Mouse (Mus musculus) midbrain, embryonic 13.5 days (tissue): ENCODE data around the gene Gm3952. TPM values are rescaled to one million over a fixed set of nuclear protein-coding genes. Genes with fewer than 3 reads are reported as not detected.
A peak's percentile ranks its signal among the peaks of the same experiment; 100 is the strongest.

Experiments used
- ATAC-seq: fragments of 200-750 bp; cut with Nextera tagmentation; 2 replicates; pipeline ENCODE4 v1.8.0; 2017; ENCODE audit warnings: mild to moderate bottlenecking, moderate TSS enrichment, moderate library complexity
- H3K27ac ChIP-seq: fragments of 300-500 bp; sonication (generic); 2 replicates; pipeline ENCODE4 v1.5.1; 2015; ENCODE audit warnings: inconsistent platforms, mild to moderate bottlenecking, moderate library complexity
- H3K27me3 ChIP-seq: fragments of 300-500 bp; sonication (generic); 2 replicates; pipeline ENCODE4 v1.6.1; 2015; ENCODE audit warnings: mild to moderate bottlenecking, inconsistent platforms
- H3K36me3 ChIP-seq: fragments of 300-500 bp; sonication (generic); 2 replicates; pipeline ENCODE4 v1.6.1; 2015; ENCODE audit warnings: mild to moderate bottlenecking, inconsistent platforms
- H3K4me1 ChIP-seq: fragments of 300-500 bp; sonication (generic); replicated peaks from 2 replicates; pipeline ENCODE4 v1.6.1; 2015; ENCODE audit warnings: inconsistent platforms
- H3K4me2 ChIP-seq: fragments of 300-500 bp; sonication (generic); replicated peaks from 2 replicates; pipeline ENCODE4 v1.6.1; 2015; ENCODE audit warnings: moderate library complexity, mild to moderate bottlenecking, inconsistent platforms
- H3K4me3 ChIP-seq: fragments of 300-500 bp; sonication (generic); replicated peaks from 2 replicates; pipeline ENCODE4 v1.5.1; 2015; ENCODE audit warnings: mild to moderate bottlenecking, inconsistent platforms
- H3K9ac ChIP-seq: fragments of 300-500 bp; sonication (generic); replicated peaks from 2 replicates; pipeline ENCODE4 v1.6.1; 2015; ENCODE audit warnings: mild to moderate bottlenecking, inconsistent platforms
- H3K9me3 ChIP-seq: fragments of 300-500 bp; sonication (generic); 2 replicates; pipeline ENCODE4 v1.6.1; 2016; ENCODE audit warnings: mild to moderate bottlenecking, inconsistent platforms
- WGBS: fragments of 180-500 bp; shearing (Covaris S2); methylation state at CpG from one replicate; pipeline ENCODE4 v1.1.7; 2015; 5-methylcytosine and 5-hydroxymethylcytosine counted together
- polyA plus RNA-seq: library from polyadenylated mRNA; unstranded; fragments of >200 nt; fragmentation: Nextera tagmentation; extraction: Ambion mirVana; gene quantifications from 2 replicates; pipeline ENCODE4 v1.2.1, GENCODE M21; 2015

Gene Gm3952
- polyA plus RNA-seq, result not detected in 2 replicates

DNA sequence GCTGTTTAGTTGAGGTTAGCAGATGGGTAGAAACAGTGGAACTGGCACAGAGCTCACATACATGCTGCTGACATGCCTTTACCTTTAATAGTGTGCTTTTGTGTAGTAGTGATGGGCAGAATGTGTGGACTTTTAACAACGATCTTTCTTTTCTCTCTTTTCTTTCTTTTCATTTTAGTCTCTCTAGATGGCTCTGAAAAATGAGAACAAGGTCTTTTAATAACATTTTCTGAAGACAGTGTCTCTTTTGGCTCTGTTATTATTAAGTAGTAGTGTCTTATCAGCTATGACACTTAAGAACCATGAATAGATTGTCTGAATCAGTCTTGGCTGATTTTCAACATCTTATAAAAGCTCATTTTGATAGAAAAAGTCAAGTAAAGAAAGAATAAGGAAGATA is at the start of gene Gm3952:
Gene Gm3952, minus strand, starts transcription at position 101 of the 400 bp plus-strand sequence.
- no peak for ATAC-seq
- H3K27me3 ChIP-seq, result no peaks in the 10 kb centered on the region
- WGBS, result 77% methylated on average over 1 of the region's 1 CpGs
- no peak within 1 kb of the TSS for H3K4me3 ChIP-seq
- H3K4me1 ChIP-seq, result no peaks in the 10 kb centered on the region
- no peak within 1 kb of the TSS for H3K27ac ChIP-seq
- no peaks in the 10 kb centered on the region for H3K36me3 ChIP-seq
- H3K4me2 ChIP-seq, result no peak within 1 kb of the TSS
- H3K9ac ChIP-seq, result no peak within 1 kb of the TSS
- no peaks in the 10 kb centered on the region for H3K9me3 ChIP-seq

DNA sequence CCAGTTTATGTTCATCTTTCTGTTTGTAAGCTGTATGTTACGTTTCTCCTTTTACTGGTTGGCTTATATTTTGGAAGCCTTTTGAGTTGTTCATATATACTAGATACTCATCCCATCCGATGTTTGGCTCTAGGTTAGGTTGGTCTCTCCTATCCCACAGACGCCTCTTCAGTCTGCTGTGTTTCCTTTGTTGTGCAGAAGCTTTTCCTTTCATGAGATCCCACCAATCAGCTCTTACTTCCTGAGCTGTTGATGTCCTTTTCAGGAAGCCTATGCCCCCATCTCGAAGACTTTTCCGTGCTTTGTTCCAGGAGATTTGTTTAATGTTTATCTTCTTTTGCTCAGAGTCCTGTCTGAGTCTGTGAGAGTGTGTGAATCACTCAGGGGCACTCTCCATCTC is 45.3 kb upstream of the Gm3952 start:
- no peaks in the 10 kb centered on the region for H3K27me3 ChIP-seq
- H3K9me3 ChIP-seq, result no peaks in the 10 kb centered on the region
- H3K4me3 ChIP-seq, result no peak overlapping the region
- H3K4me2 ChIP-seq, result no peak overlapping the region
- ATAC-seq, result no peak
- H3K9ac ChIP-seq, result no peak overlapping the region
- H3K4me1 ChIP-seq, result no peaks in the 10 kb centered on the region
- no peaks in the 10 kb centered on the region for H3K36me3 ChIP-seq
- WGBS, result 58% methylated on average over 5 of the region's 5 CpGs
- H3K27ac ChIP-seq, result no peak overlapping the region

DNA sequence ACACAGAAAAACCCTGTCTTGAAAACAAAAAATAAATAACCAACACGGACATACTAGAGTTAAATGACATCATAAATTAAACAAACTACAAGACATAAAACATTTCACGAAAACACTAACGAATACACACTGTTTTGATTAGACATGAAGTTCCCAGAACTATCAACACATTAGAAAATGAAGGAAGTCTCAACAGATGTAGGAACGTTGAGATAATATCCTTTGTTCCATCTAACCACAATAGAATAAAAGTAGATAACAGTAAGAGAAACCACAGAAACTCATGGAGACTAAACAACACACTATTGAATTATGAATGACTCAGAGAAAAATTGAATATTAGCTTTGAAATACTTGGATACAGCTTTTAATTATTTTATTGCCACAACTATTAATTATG is 14.0 kb upstream of the Gm3952 start:
- H3K36me3 ChIP-seq, result no peaks in the 10 kb centered on the region
- no peak overlapping the region for H3K4me3 ChIP-seq
- no peak for ATAC-seq
- H3K9ac ChIP-seq, result no peak overlapping the region
- no peak overlapping the region for H3K27ac ChIP-seq
- no peak overlapping the region for H3K4me2 ChIP-seq
- no peaks in the 10 kb centered on the region for H3K9me3 ChIP-seq
- no peaks in the 10 kb centered on the region for H3K27me3 ChIP-seq
- no peaks in the 10 kb centered on the region for H3K4me1 ChIP-seq
- 94% methylated on average over 4 of the region's 4 CpGs for WGBS

DNA sequence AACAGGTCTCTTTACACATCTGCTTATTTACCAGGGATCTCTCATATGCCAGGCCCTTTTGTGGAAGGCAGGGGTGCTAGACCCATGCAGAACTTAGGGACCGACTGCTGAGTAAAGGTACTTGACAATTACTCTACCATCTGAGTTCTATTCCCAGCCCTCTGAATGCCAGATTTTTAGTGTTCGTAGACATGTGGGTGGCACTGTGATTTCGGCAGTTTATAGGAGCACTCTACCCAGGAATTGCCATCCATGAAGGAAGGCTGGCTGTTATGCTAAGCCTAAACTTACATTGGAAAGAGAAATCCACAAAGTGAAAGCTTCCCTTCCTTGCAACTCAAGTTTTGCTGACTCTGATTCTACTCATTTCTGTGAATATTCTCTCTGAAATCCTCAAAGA is 62.8 kb downstream of the Gm3952 start:
- Histone ChIP-seq H3K27ac (no peak overlapping the region), H3K4me2 (no peak overlapping the region), H3K9me3 (no peaks in the 10 kb centered on the region), H3K36me3 (peaks cover 56% of the 10 kb centered on the region), H3K4me1 (peaks cover 20% of the 10 kb centered on the region), H3K4me3 (no peak overlapping the region), H3K9ac (no peak overlapping the region), H3K27me3 (no peaks in the 10 kb centered on the region)
- ATAC-seq, result no peak
- 97% methylated on average over 3 of the region's 3 CpGs for WGBS

DNA sequence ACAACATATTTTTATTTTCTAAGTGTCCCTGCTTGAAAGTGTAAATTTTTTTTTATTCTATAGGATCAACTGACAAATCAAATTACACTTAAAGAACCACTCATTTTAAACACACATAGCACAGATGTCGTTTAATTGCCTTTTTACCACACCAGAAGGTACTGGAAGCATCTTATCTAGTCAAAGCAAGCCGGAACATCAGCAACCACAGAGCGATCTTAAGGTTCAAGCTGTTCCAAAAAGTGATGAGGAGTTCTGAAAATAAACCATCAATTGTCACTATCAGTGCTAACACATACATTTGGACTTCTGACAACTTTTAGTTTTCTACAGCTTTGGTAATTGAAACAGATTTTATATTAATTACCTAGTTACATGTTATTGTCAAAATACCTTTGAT is 64.4 kb downstream of the Gm3952 start:
- H3K27ac ChIP-seq, result no peak overlapping the region
- no peak overlapping the region for H3K4me2 ChIP-seq
- H3K27me3 ChIP-seq, result no peaks in the 10 kb centered on the region
- H3K36me3 ChIP-seq, result peaks cover 58% of the 10 kb centered on the region
- WGBS, result 95% methylated on average over 3 of the region's 3 CpGs
- H3K9ac ChIP-seq, result no peak overlapping the region
- ATAC-seq, result no peak
- H3K9me3 ChIP-seq, result no peaks in the 10 kb centered on the region
- H3K4me1 ChIP-seq, result peaks cover 23% of the 10 kb centered on the region
- H3K4me3 ChIP-seq, result no peak overlapping the region

DNA sequence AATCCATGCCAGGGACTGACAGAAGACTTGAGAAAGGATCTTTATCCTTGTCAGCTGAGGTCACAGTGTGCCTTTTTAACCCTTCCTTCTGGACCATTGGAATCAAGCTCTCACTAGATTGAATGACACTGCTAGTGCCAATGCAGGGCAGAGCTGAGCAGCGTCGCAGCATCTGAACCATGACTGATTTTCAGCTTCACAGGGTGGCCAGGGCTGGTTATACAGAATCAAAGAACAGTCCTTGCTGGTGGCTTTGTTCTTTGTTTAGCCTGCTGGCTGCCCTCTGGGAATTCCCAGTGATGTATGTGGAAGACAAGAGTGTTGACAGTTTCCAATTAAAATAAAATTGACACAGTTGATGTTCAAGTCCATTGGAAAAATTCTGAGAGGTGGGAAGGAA is 66.2 kb downstream of the Gm3952 start:
- WGBS, result 25% methylated on average over 2 of the region's 2 CpGs
- Histone ChIP-seq H3K27me3 (no peaks in the 10 kb centered on the region), H3K9ac (no peak overlapping the region; the same call in 1 of the 2 replicates), H3K4me1 (peaks cover 23% of the 10 kb centered on the region), H3K4me2 (no peak overlapping the region), H3K9me3 (no peaks in the 10 kb centered on the region), H3K36me3 (peaks cover 53% of the 10 kb centered on the region), H3K27ac (peak overlapping the region; percentile 71; the same call in 1 of the 2 replicates), H3K4me3 (no peak overlapping the region)
- peak; percentile 93 for ATAC-seq

DNA sequence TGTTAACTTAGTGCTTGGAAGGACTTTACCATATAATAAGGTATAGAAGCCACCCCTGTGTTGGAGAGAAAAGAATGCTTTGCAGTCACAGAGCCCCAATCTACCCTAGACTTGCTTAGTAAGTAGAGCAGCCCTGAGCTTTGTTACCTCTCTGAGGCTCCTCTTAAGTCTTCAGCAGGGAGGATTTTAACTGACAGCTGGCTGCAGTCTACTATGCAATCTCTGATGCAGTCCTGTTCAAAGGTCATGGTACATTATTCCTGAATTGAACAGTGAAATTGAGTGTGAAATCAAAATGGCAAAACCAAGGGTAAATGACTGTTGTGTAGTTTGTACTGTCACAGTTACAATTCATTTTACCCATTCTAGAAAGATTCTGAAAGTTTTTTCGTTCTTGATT is 71.3 kb downstream of the Gm3952 start:
- WGBS, result 44% methylated on average over 1 of the region's 1 CpGs
- ATAC-seq, result peak; percentile 86
- Histone ChIP-seq H3K27ac (peak overlapping the region; percentile 44), H3K36me3 (peaks cover 43% of the 10 kb centered on the region), H3K4me1 (peaks cover 21% of the 10 kb centered on the region), H3K9ac (no peak overlapping the region), H3K9me3 (no peaks in the 10 kb centered on the region), H3K4me3 (no peak overlapping the region), H3K27me3 (no peaks in the 10 kb centered on the region), H3K4me2 (no peak overlapping the region)

DNA sequence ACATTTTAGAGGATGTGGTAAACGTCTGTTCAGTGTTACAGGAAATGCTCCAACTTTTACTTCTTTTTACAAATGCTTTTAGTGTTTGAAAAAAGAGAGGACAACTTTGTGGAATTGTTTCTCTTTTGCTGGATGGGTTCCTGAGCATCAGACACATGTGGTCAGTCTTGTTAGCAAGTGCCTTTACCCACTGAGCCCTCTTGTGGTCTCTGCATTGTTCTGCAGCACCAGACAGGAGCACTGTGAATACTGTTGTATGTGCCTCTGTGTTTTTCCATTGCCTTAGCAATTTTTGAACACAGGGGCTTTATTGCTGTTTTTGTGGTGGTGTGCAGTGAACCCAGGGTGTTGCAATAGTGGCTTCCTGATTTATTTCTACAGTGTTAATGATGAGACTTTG is 73.7 kb downstream of the Gm3952 start:
- Histone ChIP-seq H3K36me3 (peaks cover 46% of the 10 kb centered on the region), H3K4me1 (peaks cover 6% of the 10 kb centered on the region; the same call in 1 of the 2 replicates), H3K4me3 (no peak overlapping the region), H3K9me3 (no peaks in the 10 kb centered on the region), H3K9ac (no peak overlapping the region), H3K4me2 (no peak overlapping the region), H3K27me3 (no peaks in the 10 kb centered on the region), H3K27ac (no peak overlapping the region)
- peak; percentile 75 for ATAC-seq
- 79% methylated on average over 1 of the region's 1 CpGs for WGBS

DNA sequence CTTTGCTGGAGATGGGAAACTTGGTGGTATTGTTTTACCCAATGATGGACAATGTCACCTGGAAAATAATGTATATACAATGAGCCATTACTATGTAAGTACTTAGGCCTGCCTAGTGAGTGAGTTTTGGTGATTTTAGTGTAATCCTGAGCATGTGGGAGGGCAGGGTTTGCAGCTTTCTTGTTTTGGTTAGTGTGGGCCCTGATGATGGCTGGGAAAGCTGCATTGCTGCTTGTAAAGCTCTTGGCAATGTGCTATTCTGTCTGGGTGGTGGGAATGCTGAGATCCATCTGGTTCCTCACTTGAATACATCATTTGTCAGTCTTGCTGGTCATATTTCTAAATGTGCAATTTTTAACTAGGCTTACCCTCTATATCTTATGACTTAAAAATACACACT is 82.3 kb downstream of the Gm3952 start:
- H3K4me3 ChIP-seq, result no peak overlapping the region
- no peak overlapping the region for H3K9ac ChIP-seq
- ATAC-seq, result no peak
- no peaks in the 10 kb centered on the region for H3K4me1 ChIP-seq
- H3K4me2 ChIP-seq, result no peak overlapping the region
- H3K27me3 ChIP-seq, result no peaks in the 10 kb centered on the region
- peaks cover 75% of the 10 kb centered on the region for H3K36me3 ChIP-seq
- H3K9me3 ChIP-seq, result no peaks in the 10 kb centered on the region
- no peak overlapping the region for H3K27ac ChIP-seq

DNA sequence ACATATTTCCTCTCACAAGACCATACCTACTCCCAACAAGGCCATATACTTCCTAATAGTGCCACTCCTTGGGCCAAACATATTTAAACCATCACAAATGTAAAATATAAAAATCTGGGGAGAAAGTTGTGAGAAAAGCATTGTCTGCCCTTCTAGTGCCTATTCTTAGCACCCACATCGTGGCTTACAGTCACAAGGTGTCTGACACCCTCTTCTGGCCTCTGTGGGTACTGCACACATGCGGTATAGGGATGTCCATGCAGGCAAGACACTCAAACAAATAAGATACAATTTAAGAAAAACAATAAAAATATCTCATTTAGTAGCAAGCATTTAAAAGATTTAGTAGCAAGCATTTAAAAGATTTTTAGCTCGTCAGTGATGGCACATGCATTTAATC is 89.2 kb downstream of the Gm3952 start:
- Histone ChIP-seq H3K4me3 (no peak overlapping the region), H3K4me1 (0 out of 2 replicates have a peak, but pooled peaks cover 2% of the 10 kb centered on the region), H3K9ac (no peak overlapping the region), H3K4me2 (no peak overlapping the region), H3K9me3 (no peaks in the 10 kb centered on the region), H3K27ac (no peak overlapping the region), H3K36me3 (peaks cover 46% of the 10 kb centered on the region), H3K27me3 (no peaks in the 10 kb centered on the region)
- WGBS, result 49% methylated on average over 3 of the region's 3 CpGs
- ATAC-seq, result no peak

DNA sequence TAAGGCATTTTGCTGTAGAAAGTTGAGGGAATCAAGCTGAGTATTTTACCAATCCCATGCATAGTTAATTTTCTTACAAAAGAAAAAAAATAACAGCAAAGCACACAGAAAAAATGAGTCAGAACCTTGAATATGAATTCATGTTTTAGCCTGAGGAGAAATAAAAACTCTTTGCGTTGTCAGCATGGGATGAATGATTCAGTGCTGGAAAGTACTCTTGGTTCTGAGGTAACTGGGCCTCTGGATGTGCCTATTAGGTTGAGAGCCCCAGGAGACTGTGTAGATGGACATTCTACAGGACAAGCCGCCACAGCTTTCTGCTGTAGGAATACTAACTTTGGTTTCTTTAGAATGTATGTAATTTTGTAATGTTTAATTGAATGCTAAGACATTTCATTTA is 93.7 kb downstream of the Gm3952 start:
- 86% methylated on average over 2 of the region's 2 CpGs for WGBS
- Histone ChIP-seq H3K4me2 (no peak overlapping the region), H3K27me3 (no peaks in the 10 kb centered on the region), H3K27ac (no peak overlapping the region), H3K4me3 (no peak overlapping the region), H3K9me3 (no peaks in the 10 kb centered on the region), H3K9ac (no peak overlapping the region), H3K36me3 (peaks cover 11% of the 10 kb centered on the region), H3K4me1 (0 out of 2 replicates have a peak, but pooled peaks cover 2% of the 10 kb centered on the region)
- no peak for ATAC-seq

DNA sequence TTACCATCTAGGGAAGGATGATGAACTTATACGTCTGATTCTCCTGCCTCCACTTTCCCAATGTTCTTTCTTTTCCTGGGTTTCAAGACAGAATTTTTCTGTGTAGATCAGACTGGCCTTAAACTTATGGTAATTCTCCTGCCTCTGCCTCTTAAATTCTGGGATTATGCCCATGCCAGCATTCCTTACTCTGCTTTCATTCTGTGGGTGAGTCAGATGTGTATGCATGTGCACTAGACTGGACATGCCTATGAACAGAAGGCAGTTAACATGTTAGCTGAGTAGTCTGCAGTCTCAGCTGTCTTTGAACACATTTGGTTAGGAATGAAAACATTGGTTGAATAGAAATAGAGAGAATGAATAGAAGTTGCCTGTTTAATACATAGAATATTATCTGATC is 94.1 kb downstream of the Gm3952 start:
- no peak for ATAC-seq
- peaks cover 11% of the 10 kb centered on the region for H3K36me3 ChIP-seq
- no peak overlapping the region for H3K4me2 ChIP-seq
- no peaks in the 10 kb centered on the region for H3K27me3 ChIP-seq
- WGBS, result 84% methylated on average over 1 of the region's 1 CpGs
- H3K27ac ChIP-seq, result no peak overlapping the region
- 0 out of 2 replicates have a peak, but pooled peaks cover 2% of the 10 kb centered on the region for H3K4me1 ChIP-seq
- no peak overlapping the region for H3K4me3 ChIP-seq
- H3K9me3 ChIP-seq, result no peaks in the 10 kb centered on the region
- no peak overlapping the region for H3K9ac ChIP-seq

DNA sequence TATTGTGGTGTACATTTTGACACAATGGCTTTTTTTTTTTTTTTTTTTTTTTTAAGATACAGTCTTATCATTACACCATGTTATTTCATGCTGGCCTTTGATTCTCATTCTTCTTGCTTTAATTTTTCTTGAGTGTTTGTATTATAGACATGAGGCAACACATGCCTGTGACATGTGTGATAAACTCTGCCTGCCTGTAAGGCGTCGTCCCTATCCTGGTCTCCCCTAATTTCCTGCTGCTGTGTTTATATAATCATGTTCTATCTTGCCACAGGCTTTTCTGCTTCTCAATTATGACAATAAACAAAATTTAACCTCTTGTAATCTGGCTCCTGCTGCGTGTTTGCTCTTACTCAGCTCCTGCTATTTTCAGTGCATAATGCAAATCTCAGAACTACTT is 100.5 kb downstream of the Gm3952 start:
- Histone ChIP-seq H3K4me1 (peaks cover 7% of the 10 kb centered on the region; the same call in 1 of the 2 replicates), H3K4me3 (no peak overlapping the region), H3K27me3 (no peaks in the 10 kb centered on the region), H3K9ac (no peak overlapping the region), H3K36me3 (no peaks in the 10 kb centered on the region), H3K4me2 (no peak overlapping the region), H3K9me3 (no peaks in the 10 kb centered on the region), H3K27ac (no peak overlapping the region)
- no peak for ATAC-seq
- WGBS, result 90% methylated on average over 3 of the region's 3 CpGs
